Mouse (Mus musculus) limb, embryonic 12.5 days (tissue): ENCODE results near the gene Cd164l2. TPM values are rescaled to one million over a fixed set of nuclear protein-coding genes. Genes with fewer than 3 reads are reported as not detected.
A peak's percentile ranks its signal among the peaks of the same experiment; 100 is the strongest.

Experiments
- ATAC-seq: fragments of 200-750 bp; cut with Nextera tagmentation; 2 replicates; pipeline ENCODE4 v1.8.0; 2017; ENCODE audit warnings: low read depth, moderate TSS enrichment; ENCODE audit not compliant: insufficient number of reproducible peaks, insufficient read depth, low FRiP score, low TSS enrichment
- H3K27ac ChIP-seq: fragments of 300-500 bp; sonication (generic); 2 replicates; pipeline ENCODE4 v1.5.1; 2016; ENCODE audit warnings: mild to moderate bottlenecking, moderate library complexity
- H3K27me3 ChIP-seq: fragments of 300-500 bp; sonication (generic); 2 replicates; pipeline ENCODE4 v1.6.1; 2016; ENCODE audit warnings: mild to moderate bottlenecking, moderate library complexity
- H3K36me3 ChIP-seq: fragments of 300-500 bp; sonication (generic); 2 replicates; pipeline ENCODE4 v1.6.1; 2016; ENCODE audit warnings: mild to moderate bottlenecking, moderate library complexity
- H3K4me1 ChIP-seq: fragments of 300-500 bp; sonication (generic); replicated peaks from 2 replicates; pipeline ENCODE4 v1.6.1; 2016
- H3K4me2 ChIP-seq: fragments of 300-500 bp; sonication (generic); 2 replicates; pipeline ENCODE4 v1.6.1; 2016; ENCODE audit warnings: mild to moderate bottlenecking, moderate library complexity
- H3K4me3 ChIP-seq: fragments of 300-500 bp; sonication (generic); replicated peaks from 2 replicates; pipeline ENCODE4 v1.5.1; 2016; ENCODE audit warnings: mild to moderate bottlenecking
- H3K9ac ChIP-seq: fragments of 300-500 bp; sonication (generic); replicated peaks from 2 replicates; pipeline ENCODE4 v1.6.1; 2016; ENCODE audit warnings: mild to moderate bottlenecking, moderate library complexity
- H3K9me3 ChIP-seq: fragments of 300-500 bp; sonication (generic); 2 replicates; pipeline ENCODE4 v1.6.1; 2016; ENCODE audit warnings: mild to moderate bottlenecking, moderate library complexity
- WGBS: fragments of 180-500 bp; shearing (Covaris S2); methylation state at CpG from one replicate; pipeline ENCODE4 v1.1.7; 2016; 5-methylcytosine and 5-hydroxymethylcytosine counted together
- polyA plus RNA-seq: library from polyadenylated mRNA; unstranded; fragments of >200 nt; fragmentation: Nextera tagmentation; extraction: Ambion mirVana; gene quantifications from 2 replicates; pipeline ENCODE4 v1.2.1, GENCODE M21; 2016

Gene Cd164l2
- polyA plus RNA-seq, 1 experiment from 2014 or later, result 3.2 TPM

DNA sequence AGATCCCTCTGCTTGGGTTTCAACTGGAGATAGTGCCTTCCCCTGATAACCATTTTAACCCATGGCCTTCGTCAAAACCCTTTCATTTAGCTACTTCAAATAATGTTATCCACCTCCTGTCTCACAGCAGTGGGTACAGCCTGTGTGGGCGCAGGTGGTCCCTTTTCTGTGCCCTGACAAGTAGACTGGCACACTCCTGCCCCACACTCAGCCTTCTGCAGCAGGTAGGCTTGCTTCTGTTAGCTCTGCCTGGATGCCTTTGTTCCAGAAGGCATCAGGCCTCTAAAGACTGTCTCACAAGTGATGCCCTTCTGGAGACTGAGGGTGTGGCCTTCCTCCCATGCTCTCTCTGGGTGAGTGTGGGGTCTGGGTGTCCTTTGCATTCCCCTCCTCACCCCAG lies 15.8 kb upstream of the Cd164l2 start:
- Histone ChIP-seq H3K9ac (no peak overlapping the region), H3K4me2 (no peak overlapping the region), H3K36me3 (peaks cover 59% of the 10 kb centered on the region), H3K27me3 (no peaks in the 10 kb centered on the region), H3K9me3 (no peaks in the 10 kb centered on the region), H3K4me1 (peaks cover 54% of the 10 kb centered on the region), H3K4me3 (no peak overlapping the region), H3K27ac (peak overlapping the region; percentile 95)
- 84% methylated on average over 2 of the region's 2 CpGs for WGBS
- no peak for ATAC-seq

DNA sequence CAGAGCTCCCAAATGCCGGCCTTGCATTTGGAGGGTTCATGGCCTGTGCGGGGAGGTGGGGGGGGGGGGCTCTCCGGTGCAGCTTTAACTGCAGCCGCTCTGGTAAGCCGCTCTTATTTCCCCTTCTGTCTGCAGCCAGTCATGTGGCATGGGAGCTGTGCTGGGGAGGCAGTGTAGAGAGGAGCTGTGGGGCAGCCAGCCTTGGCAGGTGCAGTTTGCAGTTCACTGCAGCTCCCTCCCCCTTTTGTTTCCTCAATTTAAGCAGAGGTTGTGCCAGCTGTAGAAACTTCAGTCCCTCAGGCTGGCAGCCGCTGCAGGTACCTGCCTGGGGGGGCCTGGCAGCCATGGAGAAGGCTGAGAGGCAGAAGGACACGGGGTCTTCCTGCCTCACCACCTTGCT lies 15.1 kb upstream of the Cd164l2 start:
- H3K27me3 ChIP-seq, result no peaks in the 10 kb centered on the region
- H3K36me3 ChIP-seq, result peaks cover 52% of the 10 kb centered on the region
- H3K4me1 ChIP-seq, result peaks cover 61% of the 10 kb centered on the region
- no peak overlapping the region; the same call in 1 of the 2 replicates for H3K9ac ChIP-seq
- ATAC-seq, result no peak
- no peaks in the 10 kb centered on the region for H3K9me3 ChIP-seq
- H3K4me3 ChIP-seq, result 0 out of 2 replicates have a peak overlapping the region, but pooled peaks have one; percentile 6
- peak overlapping the region; percentile 39 for H3K4me2 ChIP-seq
- 9% methylated on average over 7 of the region's 7 CpGs for WGBS
- peak overlapping the region; percentile 95 for H3K27ac ChIP-seq

DNA sequence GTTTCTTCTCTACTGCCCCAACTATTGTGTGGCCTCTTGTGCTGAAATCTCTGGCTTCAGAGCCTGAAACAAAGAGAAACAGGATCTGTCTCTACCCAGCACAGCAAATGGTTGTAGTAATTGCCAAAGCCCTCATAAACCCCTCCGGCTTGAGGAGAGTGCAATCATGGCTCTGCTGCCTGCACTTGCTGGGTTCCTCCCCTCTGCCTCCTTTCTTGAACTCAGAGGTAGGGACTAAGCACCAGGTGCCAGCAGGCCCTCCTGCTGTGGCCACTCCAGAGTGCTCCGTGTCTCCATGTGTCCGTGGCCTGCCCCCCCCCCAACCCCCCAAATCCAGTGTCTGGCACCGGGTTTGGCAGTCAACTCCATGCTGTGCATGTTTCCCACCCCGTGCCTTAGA lies 14.6 kb upstream of the Cd164l2 start:
- Histone ChIP-seq H3K4me3 (0 out of 2 replicates have a peak overlapping the region, but pooled peaks have one; percentile 0), H3K36me3 (peaks cover 47% of the 10 kb centered on the region), H3K27me3 (no peaks in the 10 kb centered on the region), H3K9ac (no peak overlapping the region; the same call in 1 of the 2 replicates), H3K4me2 (peak overlapping the region; percentile 39), H3K27ac (peak overlapping the region; percentile 95), H3K4me1 (peaks cover 61% of the 10 kb centered on the region), H3K9me3 (no peaks in the 10 kb centered on the region)
- ATAC-seq, result peak; percentile 27; the same call in 1 of the 2 replicates
- WGBS, result 2% methylated on average over 5 of the region's 5 CpGs

DNA sequence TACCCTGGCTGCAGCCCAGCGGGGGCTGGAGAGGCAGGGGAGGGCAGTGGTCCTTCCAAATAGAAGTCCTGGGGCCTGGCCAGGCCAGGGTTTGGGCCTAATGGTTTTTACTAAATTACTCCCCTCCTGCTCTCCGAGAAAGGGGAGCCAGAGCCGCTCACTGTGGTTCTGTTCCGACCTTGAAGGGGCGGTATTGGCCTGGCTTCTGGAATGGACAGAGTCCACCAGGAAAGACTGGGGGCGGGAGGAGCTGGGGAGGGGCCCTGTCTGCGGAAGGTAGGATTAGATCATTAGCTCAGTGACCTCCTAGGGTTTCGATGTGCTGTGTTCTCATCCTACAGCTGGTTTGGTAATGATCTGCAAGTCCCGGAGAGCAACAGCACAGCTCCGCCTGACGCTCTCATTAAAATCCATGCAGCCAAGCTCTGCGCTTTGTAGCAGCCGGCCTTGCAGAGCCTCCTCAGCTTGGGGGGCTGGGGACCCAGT lies 14.1 kb upstream of the Cd164l2 start:
- ATAC-seq, result peak; percentile 38
- no peaks in the 10 kb centered on the region for H3K27me3 ChIP-seq
- H3K36me3 ChIP-seq, result peaks cover 42% of the 10 kb centered on the region
- H3K4me2 ChIP-seq, result peak overlapping the region; percentile 39
- peak overlapping the region; percentile 95 for H3K27ac ChIP-seq
- H3K9ac ChIP-seq, result no peak overlapping the region
- H3K4me1 ChIP-seq, result peaks cover 61% of the 10 kb centered on the region
- 13% methylated on average over 13 of the region's 13 CpGs for WGBS
- H3K4me3 ChIP-seq, result 0 out of 2 replicates have a peak overlapping the region, but pooled peaks have one; percentile 0
- H3K9me3 ChIP-seq, result no peaks in the 10 kb centered on the region

DNA sequence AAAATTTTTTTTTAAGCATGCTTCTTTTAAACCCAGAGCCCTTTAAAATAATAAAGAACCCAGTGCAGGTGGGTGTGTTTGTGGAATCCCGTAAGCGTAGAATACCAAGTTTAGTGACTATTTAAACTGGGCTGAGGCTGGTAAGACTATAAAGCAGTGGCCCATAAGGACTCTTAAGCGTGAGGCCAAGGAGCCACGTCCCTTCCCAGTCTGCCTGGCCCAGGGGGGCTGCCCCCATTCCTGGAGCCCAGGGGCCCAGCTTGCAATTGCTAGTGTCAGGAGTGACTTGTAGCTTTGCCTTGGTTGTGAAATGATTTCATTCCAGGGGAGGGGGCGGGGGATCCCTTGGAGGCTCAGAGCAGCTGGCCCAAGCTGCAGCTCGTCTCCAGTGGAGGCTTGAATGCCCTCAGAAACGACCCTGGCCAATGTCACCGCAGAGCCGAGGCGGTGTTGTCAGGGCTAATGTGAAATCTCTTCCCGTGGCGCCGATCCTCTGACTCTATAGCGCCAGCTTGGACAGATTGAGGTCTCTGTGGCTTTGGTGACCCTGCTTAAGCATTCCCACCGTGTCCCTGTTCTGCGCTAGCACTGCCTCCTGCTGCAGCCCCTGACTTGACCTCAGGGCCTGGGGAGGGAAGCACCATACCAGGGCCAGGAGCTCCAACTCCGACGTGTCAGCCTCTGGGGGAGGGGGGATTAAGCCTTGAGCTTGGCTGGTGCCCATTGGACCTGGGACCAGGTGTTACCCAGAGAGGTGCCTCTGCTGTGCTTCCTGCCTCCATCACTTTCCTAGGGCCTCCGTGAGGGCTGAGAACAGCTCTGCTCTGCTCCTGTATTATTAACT lies 13.4 kb upstream of the Cd164l2 start:
- 0 out of 2 replicates have a peak overlapping the region, but pooled peaks have one; percentile 9 for H3K4me3 ChIP-seq
- no peak for ATAC-seq
- H3K9ac ChIP-seq, result no peak overlapping the region
- peaks cover 61% of the 10 kb centered on the region for H3K4me1 ChIP-seq
- peak overlapping the region; percentile 39 for H3K4me2 ChIP-seq
- WGBS, result 6% methylated on average over 19 of the region's 19 CpGs
- H3K27ac ChIP-seq, result peak overlapping the region; percentile 95
- H3K36me3 ChIP-seq, result peaks cover 35% of the 10 kb centered on the region
- H3K27me3 ChIP-seq, result no peaks in the 10 kb centered on the region
- no peaks in the 10 kb centered on the region for H3K9me3 ChIP-seq

DNA sequence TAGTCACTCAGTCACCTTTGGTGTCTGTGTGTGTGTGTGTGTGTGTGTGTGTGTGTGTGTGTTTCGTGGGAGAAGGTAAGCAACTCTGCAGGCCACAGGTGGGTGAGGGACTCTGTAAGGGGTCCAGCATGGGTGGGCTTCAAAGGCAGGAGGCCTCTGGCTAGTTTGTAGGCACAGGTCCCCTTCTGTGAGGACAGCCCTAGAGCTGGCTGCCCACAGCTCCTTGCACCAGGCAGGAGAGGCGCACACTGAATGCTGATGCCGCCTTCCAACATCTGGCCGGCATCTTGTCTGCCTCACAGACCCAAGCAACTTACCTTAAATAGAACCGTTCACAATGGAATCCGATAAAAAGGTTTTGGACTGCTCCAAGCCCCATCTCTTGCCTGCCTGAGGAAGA lies 12.2 kb upstream of the Cd164l2 start:
- peaks cover 67% of the 10 kb centered on the region for H3K4me1 ChIP-seq
- no peaks in the 10 kb centered on the region for H3K27me3 ChIP-seq
- H3K9me3 ChIP-seq, result no peaks in the 10 kb centered on the region
- H3K27ac ChIP-seq, result peak overlapping the region; percentile 80
- no peak overlapping the region for H3K9ac ChIP-seq
- no peak overlapping the region for H3K4me2 ChIP-seq
- H3K4me3 ChIP-seq, result no peak overlapping the region
- no peak for ATAC-seq
- peaks cover 23% of the 10 kb centered on the region for H3K36me3 ChIP-seq
- 40% methylated on average over 6 of the region's 6 CpGs for WGBS

DNA sequence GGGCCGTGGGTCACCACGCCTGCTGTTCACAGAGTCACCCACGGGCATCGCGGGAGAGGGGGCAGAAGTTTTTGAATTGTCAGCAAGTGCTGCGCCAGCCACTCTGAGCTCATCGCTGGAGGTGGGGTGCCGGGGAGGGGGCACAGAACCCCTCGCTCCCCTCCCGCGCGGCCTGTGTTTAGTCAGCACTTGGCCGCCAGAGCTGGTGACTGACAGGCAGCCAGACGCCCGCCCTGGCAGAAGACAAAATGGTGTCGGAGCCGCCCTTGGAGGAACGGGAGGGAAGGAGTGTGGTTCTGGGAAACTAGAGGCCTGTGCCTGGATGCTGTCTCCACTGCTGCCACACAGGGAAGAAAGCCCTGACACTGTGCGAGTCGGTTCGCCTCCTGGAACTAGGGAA lies 11.6 kb upstream of the Cd164l2 start:
- H3K4me2 ChIP-seq, result 0 out of 2 replicates have a peak overlapping the region, but pooled peaks have one; percentile 7
- H3K4me1 ChIP-seq, result peaks cover 69% of the 10 kb centered on the region
- peak overlapping the region; percentile 80 for H3K27ac ChIP-seq
- H3K9ac ChIP-seq, result peak overlapping the region; percentile 23; the same call in 1 of the 2 replicates
- 45% methylated on average over 21 of the region's 21 CpGs for WGBS
- peaks cover 17% of the 10 kb centered on the region for H3K36me3 ChIP-seq
- no peak for ATAC-seq
- no peaks in the 10 kb centered on the region for H3K27me3 ChIP-seq
- no peak overlapping the region for H3K4me3 ChIP-seq
- H3K9me3 ChIP-seq, result no peaks in the 10 kb centered on the region

DNA sequence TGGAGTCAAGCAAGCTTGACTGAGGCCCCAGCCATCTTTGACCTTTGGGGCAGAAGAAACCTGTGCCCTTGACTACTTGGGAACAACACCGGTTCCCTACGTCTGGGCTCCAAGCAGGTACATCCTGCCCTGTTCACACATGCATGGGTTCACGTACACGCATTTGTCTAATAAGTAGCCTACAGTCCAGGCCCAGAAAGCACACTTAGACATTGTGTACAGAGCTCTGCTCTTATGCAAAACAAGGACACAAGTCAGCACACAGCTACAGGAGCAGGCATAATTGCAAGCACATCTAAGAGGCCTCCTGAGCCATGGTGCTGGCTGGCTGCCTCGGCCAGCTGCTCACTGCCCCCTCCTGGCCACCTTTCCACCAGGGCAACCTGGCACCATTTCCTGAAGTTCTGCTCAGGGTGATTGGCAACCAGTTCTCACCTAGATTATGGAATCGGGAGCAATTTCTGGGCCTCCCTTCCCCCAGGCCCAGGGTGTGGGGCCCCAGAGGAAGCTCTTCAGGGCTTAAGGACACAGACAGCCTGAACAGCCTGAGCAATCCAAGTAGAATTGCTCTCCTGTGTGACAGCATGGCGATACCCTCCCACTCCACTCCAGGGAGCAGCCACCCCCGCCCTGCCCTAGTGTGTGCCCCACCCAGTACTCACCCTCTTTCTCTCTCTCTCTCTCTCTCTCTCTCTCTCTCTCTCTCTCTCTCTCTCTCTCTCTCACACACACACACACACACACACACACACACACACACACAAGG lies 10.7 kb upstream of the Cd164l2 start:
- no peak for ATAC-seq
- H3K9ac ChIP-seq, result peak overlapping the region; percentile 34; the same call in 1 of the 2 replicates
- 64% methylated on average over 8 of the region's 8 CpGs for WGBS

DNA sequence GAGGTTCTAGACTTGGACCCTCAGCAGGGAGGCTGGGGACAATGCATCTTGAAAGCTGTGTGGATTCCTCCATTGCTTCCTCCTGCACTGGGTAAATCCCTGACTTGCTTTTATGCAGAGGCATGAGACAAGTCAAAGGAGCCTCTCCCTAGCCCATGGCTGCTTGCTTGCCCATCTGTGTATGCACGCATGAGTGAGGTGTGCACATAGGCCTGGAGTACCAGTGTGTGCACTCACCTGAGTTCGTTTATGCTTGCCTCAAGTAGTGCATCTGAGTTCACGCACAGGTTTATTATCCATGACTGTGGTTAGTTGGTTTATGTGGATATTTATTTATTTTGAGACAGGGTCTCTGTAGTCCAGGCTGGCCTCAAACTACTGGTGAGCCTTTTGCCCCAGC lies 9.7 kb upstream of the Cd164l2 start:
- no peaks in the 10 kb centered on the region for H3K9me3 ChIP-seq

More for the DNA sequence above, 10.7 kb upstream of the Cd164l2 start:
- no peak overlapping the region for H3K4me3 ChIP-seq
- peaks cover 64% of the 10 kb centered on the region for H3K4me1 ChIP-seq
- peaks cover 9% of the 10 kb centered on the region for H3K36me3 ChIP-seq
- H3K4me2 ChIP-seq, result no peak overlapping the region
- H3K9me3 ChIP-seq, result no peaks in the 10 kb centered on the region
- H3K27ac ChIP-seq, result peak overlapping the region; percentile 80
- no peaks in the 10 kb centered on the region for H3K27me3 ChIP-seq

DNA sequence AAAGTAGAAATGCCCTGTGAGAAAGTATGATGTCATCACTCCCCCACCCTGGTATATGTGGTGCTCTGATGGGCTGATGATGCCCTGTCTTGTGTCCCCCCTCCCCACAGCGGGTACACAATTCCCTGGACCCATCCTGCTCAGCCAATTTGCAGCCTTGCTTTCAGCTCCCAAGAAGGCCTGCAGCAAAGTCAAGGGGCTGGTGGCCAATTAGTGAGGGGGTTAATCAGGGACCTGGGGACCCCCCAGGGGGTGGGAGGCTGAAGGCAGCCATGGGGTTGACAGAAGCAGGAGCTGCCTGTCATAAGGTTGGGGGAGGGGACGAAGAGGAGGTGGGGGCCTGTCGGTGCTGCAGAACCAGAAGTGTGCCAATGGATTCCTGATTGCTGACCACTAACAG lies 8.3 kb upstream of the Cd164l2 start:
- no peak overlapping the region for H3K9ac ChIP-seq
- H3K4me1 ChIP-seq, result peaks cover 40% of the 10 kb centered on the region
- no peaks in the 10 kb centered on the region for H3K36me3 ChIP-seq
- no peaks in the 10 kb centered on the region for H3K27me3 ChIP-seq
- no peak overlapping the region for H3K27ac ChIP-seq
- 61% methylated on average over 3 of the region's 3 CpGs for WGBS
- no peak for ATAC-seq
- no peaks in the 10 kb centered on the region for H3K9me3 ChIP-seq
- H3K4me2 ChIP-seq, result no peak overlapping the region
- no peak overlapping the region for H3K4me3 ChIP-seq

More for the DNA sequence above, 9.7 kb upstream of the Cd164l2 start:
- Histone ChIP-seq H3K4me3 (no peak overlapping the region), H3K27ac (no peak overlapping the region), H3K9ac (no peak overlapping the region), H3K36me3 (no peaks in the 10 kb centered on the region), H3K4me2 (no peak overlapping the region), H3K27me3 (no peaks in the 10 kb centered on the region), H3K4me1 (peaks cover 54% of the 10 kb centered on the region)
- 92% methylated on average over 3 of the region's 3 CpGs for WGBS
- ATAC-seq, result no peak

DNA sequence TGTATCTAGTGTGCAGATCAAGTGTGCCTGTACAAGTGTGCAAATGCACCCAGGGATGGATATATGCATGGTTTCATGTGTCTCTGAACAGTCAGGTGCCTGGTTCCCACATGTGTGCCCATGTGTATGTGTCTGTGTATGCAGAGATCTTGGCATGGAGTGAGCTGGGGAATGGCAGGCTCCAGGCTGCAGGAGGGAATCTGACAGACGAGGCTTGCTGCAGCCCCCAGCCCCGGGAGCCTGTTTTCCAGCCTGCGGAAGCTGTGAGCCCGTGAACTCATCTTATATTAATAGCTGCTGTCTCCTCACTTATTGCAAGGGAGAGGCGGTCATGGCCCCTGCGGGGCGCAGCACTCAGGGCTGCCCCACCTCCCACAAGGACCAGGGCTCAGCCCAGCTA lies 7.6 kb upstream of the Cd164l2 start:
- H3K36me3 ChIP-seq, result no peaks in the 10 kb centered on the region
- H3K27me3 ChIP-seq, result no peaks in the 10 kb centered on the region
- H3K9ac ChIP-seq, result peak overlapping the region; percentile 45; the same call in 1 of the 2 replicates
- WGBS, result 39% methylated on average over 7 of the region's 7 CpGs
- peaks cover 32% of the 10 kb centered on the region for H3K4me1 ChIP-seq
- H3K27ac ChIP-seq, result 0 out of 2 replicates have a peak overlapping the region, but pooled peaks have one; percentile 56
- no peak for ATAC-seq
- H3K9me3 ChIP-seq, result no peaks in the 10 kb centered on the region
- no peak overlapping the region for H3K4me3 ChIP-seq
- 0 out of 2 replicates have a peak overlapping the region, but pooled peaks have one; percentile 8 for H3K4me2 ChIP-seq
